Mouse (Mus musculus): ENCODE results near the gene Spg20.

DNA sequence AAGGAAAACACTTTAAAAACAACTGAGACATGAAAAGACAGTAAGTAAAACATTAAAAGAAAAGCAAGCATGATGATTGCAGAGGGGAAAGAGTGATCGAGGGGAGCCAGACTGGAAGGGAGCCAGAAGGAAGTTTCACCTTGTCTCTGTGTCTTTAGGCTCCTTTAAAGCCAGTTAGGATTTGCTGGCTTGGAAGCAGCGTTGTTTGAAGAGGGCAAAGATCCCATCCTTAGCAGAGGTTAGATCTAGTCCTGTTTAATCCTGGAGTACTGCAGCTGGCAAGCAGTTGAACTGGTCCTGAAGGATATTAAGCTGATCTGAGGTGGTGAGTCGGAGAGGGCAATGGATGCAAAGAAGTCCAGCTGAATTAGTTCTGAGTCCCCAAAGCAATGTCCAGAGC is 23.1 kb upstream of the Spg20 start:
- TF ChIP-seq CTCF (IDR thresholded peaks at IDR 0.05; ENCODE audit: low read depth) (no peak), EP300 (IDR thresholded peaks at IDR 0.05; ENCODE audit: low read depth) (no peak)

All from liver, embryonic 14.5 days (tissue).